Mouse (Mus musculus): ENCODE data around the gene Mc1r. TPM values are rescaled to one million over a fixed set of nuclear protein-coding genes. Genes with fewer than 3 reads are reported as not detected.
A peak's percentile ranks its signal among the peaks of the same experiment; 100 is the strongest.

Mc1r gene
- polyA plus RNA-seq, 1 experiment from 2014 or later, result 0.18 TPM

DNA sequence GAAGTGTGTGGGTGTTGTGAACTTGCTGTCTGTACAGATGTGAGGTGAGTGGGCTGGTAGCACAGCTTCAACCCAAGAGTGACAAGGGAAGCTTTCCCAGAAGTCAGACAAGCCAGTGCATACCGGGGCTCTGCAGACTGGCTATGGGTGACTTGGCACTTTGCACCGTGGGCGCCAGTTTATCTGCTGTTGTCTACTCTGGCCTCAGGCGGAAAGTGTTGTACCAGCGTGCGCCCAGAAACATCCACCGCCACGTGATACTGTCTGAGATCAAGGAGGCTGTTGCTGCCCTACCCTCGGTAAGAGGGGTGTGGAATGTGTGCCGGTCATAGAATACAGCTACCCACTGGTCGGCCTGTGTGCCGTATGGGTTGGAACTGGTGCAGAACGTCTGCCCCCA lies 8.6 kb upstream of the Mc1r start:
- Histone ChIP-seq H3K27me3 (replicated peaks) (no peaks in the 10 kb centered on the region), H3K9ac (no peak overlapping the region), H3K36me3 (peaks cover 100% of the 10 kb centered on the region), H3K9me3 (no peaks in the 10 kb centered on the region), H3K4me1 (no peaks in the 10 kb centered on the region), H3K4me2 (replicated peaks) (no peak overlapping the region), H3K4me3 (no peak overlapping the region), H3K27ac (no peak overlapping the region)
- WGBS, result 95% methylated on average over 13 of the region's 13 CpGs
- no peak for ATAC-seq (ENCODE audit: low FRiP score, low read depth)

DNA sequence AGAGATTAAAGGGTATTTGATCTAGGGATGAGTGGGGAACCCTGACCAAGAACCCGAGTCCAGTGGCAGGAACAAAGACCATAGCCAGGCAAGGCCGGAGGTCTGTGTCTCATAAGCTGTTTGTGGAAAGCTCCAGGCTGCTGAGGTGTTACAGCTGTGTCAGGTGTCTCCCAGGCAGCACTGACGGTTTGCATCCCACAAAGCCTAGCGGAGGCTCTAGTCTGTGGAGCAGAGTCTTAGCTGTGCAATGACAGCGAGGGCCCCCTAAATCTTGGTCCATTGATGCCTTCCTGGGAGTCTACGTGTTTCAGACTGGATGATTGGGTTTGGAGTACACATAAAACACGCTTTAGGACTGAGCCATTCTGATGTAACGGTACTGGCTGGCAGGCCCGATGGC lies 5.0 kb upstream of the Mc1r start:
- Histone ChIP-seq H3K4me3 (no peak overlapping the region), H3K4me1 (0 out of 2 replicates have a peak, but pooled peaks cover 8% of the 10 kb centered on the region), H3K9me3 (no peaks in the 10 kb centered on the region), H3K27ac (no peak overlapping the region), H3K9ac (no peak overlapping the region), H3K27me3 (replicated peaks) (no peaks in the 10 kb centered on the region), H3K36me3 (peaks cover 67% of the 10 kb centered on the region), H3K4me2 (replicated peaks) (no peak overlapping the region)
- WGBS, result 91% methylated on average over 9 of the region's 9 CpGs
- ATAC-seq (ENCODE audit: low FRiP score, low read depth), result no peak

DNA sequence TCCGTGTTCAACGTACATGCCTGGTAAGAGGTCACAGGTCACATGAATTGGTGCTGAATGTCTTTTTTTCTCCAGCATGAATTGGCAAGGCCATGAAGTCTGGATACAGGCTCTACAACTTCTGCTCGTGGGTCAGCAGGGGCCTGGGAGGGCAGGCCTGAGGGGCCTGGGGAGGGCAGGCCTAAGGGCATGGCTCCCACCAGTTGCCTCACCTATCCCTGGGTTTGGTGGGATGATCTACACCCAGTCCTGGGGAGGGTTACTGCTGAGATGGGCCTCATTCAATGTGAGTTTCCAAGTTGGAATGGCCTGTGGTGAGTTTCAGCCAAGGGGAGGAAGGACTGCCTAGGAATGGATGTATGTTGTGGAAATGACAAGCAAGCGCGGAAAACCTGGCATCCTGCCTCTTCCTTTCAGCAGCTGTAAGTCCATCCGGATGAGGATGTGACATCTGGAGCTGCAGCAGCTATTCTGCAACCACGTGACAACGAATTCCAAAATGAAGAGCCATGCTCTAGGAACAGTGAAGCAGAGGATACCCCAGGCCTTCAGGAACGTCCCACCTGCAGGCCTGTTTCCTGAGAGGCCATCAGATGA lies 4.1 kb upstream of the Mc1r start:
- WGBS, result 94% methylated on average over 9 of the region's 9 CpGs
- Histone ChIP-seq H3K4me3 (no peak overlapping the region), H3K9me3 (no peaks in the 10 kb centered on the region), H3K4me1 (0 out of 2 replicates have a peak, but pooled peaks cover 8% of the 10 kb centered on the region), H3K27me3 (replicated peaks) (0 out of 2 replicates have a peak, but pooled peaks cover 4% of the 10 kb centered on the region), H3K36me3 (peaks cover 58% of the 10 kb centered on the region), H3K9ac (no peak overlapping the region), H3K27ac (no peak overlapping the region), H3K4me2 (replicated peaks) (no peak overlapping the region)
- no peak for ATAC-seq (ENCODE audit: low FRiP score, low read depth)

DNA sequence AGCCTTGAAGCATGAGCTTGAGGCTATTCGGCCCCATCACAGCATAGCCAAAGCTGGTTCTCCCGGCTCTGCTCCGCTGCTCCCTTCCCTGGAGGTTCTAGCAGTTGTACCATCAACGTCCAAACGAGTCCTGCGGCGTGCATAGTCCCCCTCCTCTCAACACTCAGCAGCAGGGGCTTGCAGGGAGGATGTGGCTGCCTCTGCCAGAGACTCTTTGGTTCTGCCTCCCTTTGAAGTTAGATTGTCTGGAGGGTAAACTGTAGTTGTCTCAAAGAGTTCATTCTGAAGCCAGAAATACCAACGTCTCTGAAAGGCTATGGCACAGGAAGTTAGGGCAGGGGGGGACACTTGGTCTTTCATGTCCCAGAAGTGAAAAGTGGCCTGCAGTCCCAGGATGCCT lies 2.4 kb upstream of the Mc1r start:
- H3K27ac ChIP-seq, result no peak overlapping the region
- H3K9me3 ChIP-seq, result no peaks in the 10 kb centered on the region
- H3K27me3 ChIP-seq (replicated peaks), result 0 out of 2 replicates have a peak, but pooled peaks cover 7% of the 10 kb centered on the region
- H3K9ac ChIP-seq, result no peak overlapping the region
- WGBS, result 40% methylated on average over 8 of the region's 8 CpGs
- H3K4me3 ChIP-seq, result no peak overlapping the region
- H3K4me1 ChIP-seq, result peaks cover 15% of the 10 kb centered on the region
- no peak overlapping the region for H3K4me2 ChIP-seq (replicated peaks)
- ATAC-seq (ENCODE audit: low FRiP score, low read depth), result no peak
- peaks cover 41% of the 10 kb centered on the region for H3K36me3 ChIP-seq

DNA sequence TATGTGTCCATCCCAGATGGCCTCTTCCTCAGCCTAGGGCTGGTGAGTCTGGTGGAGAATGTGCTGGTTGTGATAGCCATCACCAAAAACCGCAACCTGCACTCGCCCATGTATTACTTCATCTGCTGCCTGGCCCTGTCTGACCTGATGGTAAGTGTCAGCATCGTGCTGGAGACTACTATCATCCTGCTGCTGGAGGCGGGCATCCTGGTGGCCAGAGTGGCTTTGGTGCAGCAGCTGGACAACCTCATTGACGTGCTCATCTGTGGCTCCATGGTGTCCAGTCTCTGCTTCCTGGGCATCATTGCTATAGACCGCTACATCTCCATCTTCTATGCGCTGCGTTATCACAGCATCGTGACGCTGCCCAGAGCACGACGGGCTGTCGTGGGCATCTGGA lies 705 bp downstream of the Mc1r start:
- 93% methylated on average over 13 of the region's 13 CpGs for WGBS
- no peak overlapping the region for H3K9ac ChIP-seq
- ATAC-seq (ENCODE audit: low FRiP score, low read depth), result no peak
- peaks cover 26% of the 10 kb centered on the region for H3K4me1 ChIP-seq
- 0 out of 2 replicates have a peak, but pooled peaks cover 7% of the 10 kb centered on the region for H3K27me3 ChIP-seq (replicated peaks)
- peaks cover 10% of the 10 kb centered on the region for H3K36me3 ChIP-seq
- H3K4me2 ChIP-seq (replicated peaks), result no peak overlapping the region
- no peaks in the 10 kb centered on the region for H3K9me3 ChIP-seq
- H3K4me3 ChIP-seq, result no peak overlapping the region
- H3K27ac ChIP-seq, result no peak overlapping the region

DNA sequence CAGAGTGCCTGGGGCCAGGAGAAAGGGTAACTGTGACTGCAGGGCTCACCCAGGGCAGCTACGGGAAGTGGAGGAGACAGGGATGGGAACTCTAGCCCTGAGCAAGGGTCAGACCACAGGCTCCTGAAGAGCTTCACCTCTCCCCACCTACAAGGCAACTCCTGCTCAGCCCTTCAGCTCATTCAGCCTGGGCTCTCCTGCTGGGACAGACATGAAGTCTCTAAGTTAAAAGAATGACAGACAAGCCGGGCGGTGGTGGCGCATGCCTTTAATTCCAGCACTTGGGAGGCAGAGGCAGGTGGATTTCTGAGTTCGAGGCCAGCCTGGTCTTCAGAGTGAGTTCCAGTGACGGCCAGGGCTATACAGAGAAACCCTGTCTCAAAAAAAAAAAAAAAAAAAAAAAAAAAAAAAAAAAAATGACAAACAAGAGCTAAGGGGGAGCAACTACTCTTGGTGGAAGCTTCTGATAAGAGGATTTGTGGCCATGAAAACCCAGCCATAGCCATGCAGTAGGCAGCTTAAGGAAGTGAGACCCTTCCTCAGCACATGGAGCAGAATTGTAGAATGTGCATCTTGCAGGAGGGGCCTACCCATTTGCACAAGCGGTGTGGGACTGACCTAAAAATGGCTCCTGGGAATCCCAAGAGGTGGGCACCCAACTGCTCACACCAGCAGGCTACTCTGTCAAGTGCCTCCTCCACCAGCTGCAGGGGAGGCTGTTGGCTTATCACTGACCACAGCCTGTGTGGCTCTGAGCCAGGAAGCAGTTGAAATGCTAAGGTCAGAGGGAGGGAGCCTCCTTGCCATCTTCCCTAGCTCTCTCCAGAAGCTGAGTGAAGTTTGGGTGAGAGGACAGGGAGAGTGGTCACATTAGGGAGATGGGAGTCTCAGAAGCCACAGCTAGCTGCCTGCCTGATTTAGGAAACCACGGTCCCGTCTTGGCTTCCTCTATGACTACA lies 2.0 kb downstream of the Mc1r start:
- Histone ChIP-seq H3K4me2 (replicated peaks) (peak overlapping the region; percentile 69), H3K4me1 (peaks cover 31% of the 10 kb centered on the region), H3K27me3 (replicated peaks) (0 out of 2 replicates have a peak, but pooled peaks cover 7% of the 10 kb centered on the region), H3K27ac (peak overlapping the region; percentile 93; the same call in 1 of the 2 replicates), H3K36me3 (no peaks in the 10 kb centered on the region), H3K9ac (peak overlapping the region; percentile 95; the same call in 1 of the 2 replicates), H3K9me3 (no peaks in the 10 kb centered on the region), H3K4me3 (0 out of 2 replicates have a peak overlapping the region, but pooled peaks have one; percentile 9)
- ATAC-seq (ENCODE audit: low FRiP score, low read depth), result no peak
- WGBS, result 80% methylated on average over 9 of the region's 9 CpGs

DNA sequence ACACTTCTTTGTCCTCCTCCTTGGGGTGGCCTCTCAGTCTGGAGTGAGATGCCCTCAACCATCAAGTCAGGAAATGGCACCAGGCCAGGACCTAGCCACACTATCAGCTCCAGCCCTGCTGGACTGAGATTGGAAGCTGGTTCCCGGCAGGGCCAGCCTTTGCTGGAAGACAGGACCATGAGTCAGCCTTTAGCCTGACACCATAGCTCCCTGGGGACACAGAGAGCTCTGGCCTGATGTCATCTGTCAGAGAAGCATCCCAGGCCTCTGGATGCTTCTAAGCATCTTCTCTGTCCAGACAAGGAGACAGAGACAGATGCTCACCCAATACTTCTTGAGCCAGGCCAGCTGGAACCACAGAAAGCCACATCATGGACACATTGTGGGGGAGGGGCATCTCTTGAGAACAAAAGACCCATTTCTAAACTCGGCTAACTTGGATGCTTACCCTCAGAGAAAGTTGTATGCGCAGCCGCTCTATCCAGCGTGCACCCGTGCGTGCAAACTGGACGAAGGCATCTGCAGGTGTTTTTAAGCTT lies 3.2 kb downstream of the Mc1r start:
- 0 out of 2 replicates have a peak, but pooled peaks cover 7% of the 10 kb centered on the region for H3K27me3 ChIP-seq (replicated peaks)

DNA sequence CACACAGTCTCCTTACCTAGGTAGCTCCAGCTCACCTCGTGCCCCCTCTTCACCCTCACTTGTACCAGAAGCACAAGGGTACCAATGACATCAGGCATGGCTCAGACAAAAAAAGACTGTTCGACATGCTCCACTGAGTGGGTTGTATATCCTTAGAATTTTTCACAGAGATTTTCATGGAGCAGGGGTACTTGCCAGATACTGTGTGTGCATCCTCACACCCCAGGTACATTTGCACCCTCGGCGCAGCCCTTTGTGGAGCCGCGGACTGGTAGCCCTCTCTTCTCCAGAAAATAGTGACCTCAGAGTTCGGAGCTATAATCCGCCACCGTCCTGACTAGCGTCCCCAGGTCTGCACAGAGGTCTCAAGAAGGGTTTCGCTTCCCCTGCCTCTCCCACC lies 3.9 kb downstream of the Mc1r start:
- H3K4me1 ChIP-seq, result peaks cover 23% of the 10 kb centered on the region
- H3K36me3 ChIP-seq, result no peaks in the 10 kb centered on the region
- peak; percentile 9 for ATAC-seq (ENCODE audit: low FRiP score, low read depth)
- peak overlapping the region; percentile 93 for H3K27ac ChIP-seq
- peak overlapping the region; percentile 95 for H3K9ac ChIP-seq
- H3K4me3 ChIP-seq, result peak overlapping the region; percentile 79
- WGBS, result 6% methylated on average over 11 of the region's 11 CpGs
- 0 out of 2 replicates have a peak, but pooled peaks cover 7% of the 10 kb centered on the region for H3K27me3 ChIP-seq (replicated peaks)
- H3K9me3 ChIP-seq, result no peaks in the 10 kb centered on the region
- peak overlapping the region; percentile 69 for H3K4me2 ChIP-seq (replicated peaks)

More for the DNA sequence above, 3.2 kb downstream of the Mc1r start:
- H3K4me3 ChIP-seq, result peak overlapping the region; percentile 79
- 39% methylated on average over 8 of the region's 8 CpGs for WGBS
- no peaks in the 10 kb centered on the region for H3K9me3 ChIP-seq
- no peak; the same call in 1 of the 2 replicates for ATAC-seq (ENCODE audit: low FRiP score, low read depth)
- H3K36me3 ChIP-seq, result no peaks in the 10 kb centered on the region
- H3K4me2 ChIP-seq (replicated peaks), result peak overlapping the region; percentile 69
- H3K4me1 ChIP-seq, result peaks cover 23% of the 10 kb centered on the region
- H3K9ac ChIP-seq, result peak overlapping the region; percentile 95
- peak overlapping the region; percentile 93 for H3K27ac ChIP-seq

DNA sequence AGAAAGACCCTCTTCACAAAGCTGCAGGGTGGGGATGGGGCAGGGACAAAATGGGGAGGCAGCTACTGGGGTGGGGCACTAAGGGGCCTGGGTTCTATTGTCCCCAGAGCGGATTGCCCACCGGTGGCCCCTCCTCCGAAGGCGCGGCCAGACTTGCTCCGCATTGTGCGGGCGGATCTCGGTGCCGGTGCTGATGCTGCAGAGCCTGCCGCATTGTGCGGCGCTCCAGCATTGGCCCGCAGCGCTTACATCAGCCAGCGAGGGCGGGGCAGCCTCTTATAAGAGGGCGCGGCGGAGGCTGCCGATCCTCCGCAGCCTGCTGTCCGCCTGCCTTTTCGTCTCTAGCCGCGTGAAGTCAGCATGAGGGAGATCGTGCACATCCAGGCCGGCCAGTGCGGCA lies 4.3 kb downstream of the Mc1r start, which contains the start of gene Tubb3:
Gene Tubb3, plus strand, starts transcription at position 179 of the 400 bp plus-strand sequence.
- H3K4me2 ChIP-seq (replicated peaks), result peak within 1 kb of the TSS; percentile 69
- H3K27ac ChIP-seq, result peak within 1 kb of the TSS; percentile 93
- H3K36me3 ChIP-seq, result no peaks in the 10 kb centered on the region
- peak within 1 kb of the TSS; percentile 79 for H3K4me3 ChIP-seq
- H3K27me3 ChIP-seq (replicated peaks), result 0 out of 2 replicates have a peak, but pooled peaks cover 7% of the 10 kb centered on the region
- peak; percentile 83 for ATAC-seq (ENCODE audit: low FRiP score, low read depth)
- H3K9ac ChIP-seq, result peak within 1 kb of the TSS; percentile 95
- under 1% methylated on average over 29 of the region's 29 CpGs for WGBS
- H3K4me1 ChIP-seq, result peaks cover 23% of the 10 kb centered on the region
- H3K9me3 ChIP-seq, result no peaks in the 10 kb centered on the region

DNA sequence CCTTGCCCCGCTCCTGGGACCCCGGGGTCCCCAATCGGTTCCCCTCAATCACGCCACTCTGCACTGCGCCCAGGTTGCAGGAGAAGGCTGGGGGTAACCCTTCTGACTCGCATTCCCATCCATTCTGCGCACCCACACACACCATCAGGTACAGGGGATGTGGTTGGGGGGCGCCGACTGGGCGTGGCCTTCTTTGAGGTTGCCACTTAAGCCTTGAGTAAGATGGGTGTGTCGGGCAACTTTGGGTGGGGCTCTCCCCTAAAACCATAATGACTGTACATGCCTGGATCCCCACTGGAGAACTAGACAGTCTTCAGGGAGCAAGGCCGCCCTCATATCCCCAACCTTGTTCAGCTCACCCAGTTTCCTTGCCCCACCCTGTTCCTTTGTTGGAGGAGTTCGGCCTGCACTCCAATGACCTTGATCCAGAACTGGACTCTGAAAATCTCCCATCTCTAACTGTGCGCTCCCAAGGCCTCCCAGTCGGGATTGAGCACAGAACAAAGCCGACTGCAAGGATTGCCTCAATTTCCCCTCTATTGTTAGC lies 4.9 kb downstream of the Mc1r start:
- WGBS, result 5% methylated on average over 15 of the region's 16 CpGs
- Histone ChIP-seq H3K4me1 (peaks cover 29% of the 10 kb centered on the region), H3K27ac (peak overlapping the region; percentile 83), H3K4me2 (replicated peaks) (peak overlapping the region; percentile 69), H3K9ac (peak overlapping the region; percentile 95), H3K36me3 (peaks cover 3% of the 10 kb centered on the region; the same call in 1 of the 2 replicates), H3K27me3 (replicated peaks) (0 out of 2 replicates have a peak, but pooled peaks cover 7% of the 10 kb centered on the region), H3K9me3 (no peaks in the 10 kb centered on the region), H3K4me3 (peak overlapping the region; percentile 79)
- peak; percentile 26 for ATAC-seq (ENCODE audit: low FRiP score, low read depth)

DNA sequence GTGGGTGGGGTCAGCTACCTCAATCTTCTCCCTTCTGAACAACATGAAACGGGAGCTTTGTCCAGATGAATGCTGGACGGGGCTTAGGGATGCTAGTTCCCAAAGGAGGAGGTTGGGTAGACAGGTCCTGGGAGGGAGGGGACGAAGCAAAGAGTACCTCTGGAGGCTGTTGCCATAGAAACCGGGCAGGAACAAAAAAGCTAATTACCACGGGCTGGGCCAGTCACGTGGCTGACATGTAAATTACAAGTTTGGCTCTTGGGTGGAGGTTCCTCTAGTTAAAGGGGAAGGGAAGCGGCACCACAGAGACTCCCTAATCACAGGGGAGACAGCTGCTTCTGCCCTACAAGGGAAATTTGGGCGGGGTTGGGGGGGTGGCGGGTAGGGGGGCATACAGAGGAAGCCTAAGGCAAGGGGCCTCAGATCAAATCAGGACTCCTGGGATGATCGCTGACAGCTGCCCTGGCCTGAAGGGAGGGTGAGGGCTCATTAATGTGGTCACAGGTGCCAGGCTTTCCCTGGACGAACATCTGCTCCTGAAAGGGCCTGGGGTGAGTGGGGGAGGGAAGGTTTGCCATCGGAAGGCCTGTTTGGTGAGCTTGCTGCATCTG lies 5.8 kb downstream of the Mc1r start:
- ATAC-seq (ENCODE audit: low FRiP score, low read depth), result peak; percentile 54
- Histone ChIP-seq H3K4me1 (peaks cover 32% of the 10 kb centered on the region), H3K9me3 (no peaks in the 10 kb centered on the region), H3K27me3 (replicated peaks) (0 out of 2 replicates have a peak, but pooled peaks cover 5% of the 10 kb centered on the region), H3K4me2 (replicated peaks) (peak overlapping the region; percentile 69), H3K36me3 (peaks cover 6% of the 10 kb centered on the region; the same call in 1 of the 2 replicates), H3K27ac (peak overlapping the region; percentile 83; the same call in 1 of the 2 replicates), H3K9ac (peak overlapping the region; percentile 95), H3K4me3 (peak overlapping the region; percentile 79)
- WGBS, result 0% methylated on average over 12 of the region's 12 CpGs

Data from neural tube, embryonic 12.5 days (tissue).